23 mouse cellular contexts compared by ENCODE assay signal in genomic region chr10:14132061-14132460, GRCm38 (mm10).
DNase-seq lines count a peak whose midpoint lies in the region; ATAC-seq and TF ChIP-seq lines count a peak whose summit lies in the region.
"Had no signal": no experiment of that assay in that cellular context is flagged by ENCODE, and none has a peak within 500 bp of the region (broad histone marks: within the 10 kb centered on the region; RNA-seq: fewer than 3 reads in every experiment).

No protein-coding gene starts in this region.

- no peak; the same call in 1 of the 2 replicates for TF ChIP-seq CTCF in left cerebral cortex, adult 2 months (IDR thresholded peaks at IDR 0.05)

- H3K4me3 ChIP-seq in heart, embryonic 10.5 days: no peak overlapping the region
- no peak overlapping the region for H3K4me3 ChIP-seq in left cerebral cortex, adult 2 months
- H3K4me3 ChIP-seq: embryonic facial prominence, embryonic 12.5 days; erythroblast, embryonic 14.5 days; forebrain, embryonic 12.5 days; forebrain, embryonic 15.5 days; heart, adult 2 months; hindbrain, embryonic 12.5 days; hindbrain, embryonic 15.5 days; intestine, embryonic 15.5 days had no signal

- no peak for ATAC-seq in activated CD4-positive, CD25-positive, alpha-beta regulatory T cell, adult 4 months
- ATAC-seq: forebrain, embryonic 15.5 days; intestine, embryonic 15.5 days; Patski had no signal

- peak; percentile 21 to 23 for DNase-seq in cerebellum, postnatal 10 days
- no peak for DNase-seq in cerebellum, adult 11 months
- DNase-seq in heart, adult 11 months: peak; percentile 94
- DNase-seq in heart, embryonic 10.5 days (ENCODE audit: low spot score): no peak
- no peak for DNase-seq in left cerebral cortex, adult 2 months (ENCODE audit: extremely low spot score in 1 of 2, low spot score in 2 of 2)
- no peak for DNase-seq in left cerebral cortex, adult 18-20 months (ENCODE audit: low spot score in 2 of 2)
- DNase-seq: adrenal gland, adult 2 months; adrenal gland, postnatal 14 days; cerebellum, adult 11-12 months; cerebellum, adult 8-10 months; gastrocnemius, postnatal 10 days; gastrocnemius, postnatal 36 days had no signal

- H3K27ac ChIP-seq in heart, embryonic 10.5 days: no peak overlapping the region
- H3K27ac ChIP-seq in left cerebral cortex, adult 2 months: peak overlapping the region; percentile 20; the same call in 1 of the 2 replicates
- H3K27ac ChIP-seq: embryonic facial prominence, embryonic 12.5 days; forebrain, embryonic 12.5 days; forebrain, embryonic 15.5 days; heart, adult 2 months; hindbrain, embryonic 12.5 days; hindbrain, embryonic 15.5 days; intestine, embryonic 15.5 days had no signal

- H3K27me3 ChIP-seq in heart, embryonic 10.5 days (ENCODE audit: insufficient read depth, poor library complexity, severe bottlenecking): no peaks in the 10 kb centered on the region
- H3K27me3 ChIP-seq: embryonic facial prominence, embryonic 12.5 days; forebrain, embryonic 12.5 days; forebrain, embryonic 15.5 days; hindbrain, embryonic 12.5 days; hindbrain, embryonic 15.5 days; intestine, embryonic 15.5 days; Patski had no signal

- no peaks in the 10 kb centered on the region for H3K9me3 ChIP-seq in heart, embryonic 10.5 days
- H3K9me3 ChIP-seq: embryonic facial prominence, embryonic 12.5 days; forebrain, embryonic 12.5 days; forebrain, embryonic 15.5 days; G1E; hindbrain, embryonic 12.5 days; hindbrain, embryonic 15.5 days; intestine, embryonic 15.5 days had no signal

- H3K36me3 ChIP-seq in heart, embryonic 10.5 days: peaks cover 61% of the 10 kb centered on the region
- H3K36me3 ChIP-seq: embryonic facial prominence, embryonic 12.5 days; G1E had no signal

- intact Hi-C loops in left cerebral cortex, adult 2 months (cut with DNase I): loop anchor here (10.0 kb wide), 2 partner anchors 263 to 567 kb away; no protein-coding TSS in a partner anchor

- 85% methylated on average over 17 of the region's 17 CpGs for WGBS in heart, embryonic 10.5 days

- no peaks in the 10 kb centered on the region for H3K4me1 ChIP-seq in heart, embryonic 10.5 days
- H3K4me1 ChIP-seq: embryonic facial prominence, embryonic 12.5 days; forebrain, embryonic 12.5 days; forebrain, embryonic 15.5 days; hindbrain, embryonic 12.5 days; hindbrain, embryonic 15.5 days; intestine, embryonic 15.5 days had no signal

Comparison
In these comparisons a context has a peak if more than half of its experiments do, and no peak if none do; other contexts are left out.
1. DNase-seq: peak in cerebellum, postnatal 10 days (2 of 2) and heart, adult 11 months (single experiment); none in cerebellum, adult 11 months (single experiment), heart, embryonic 10.5 days (single experiment), left cerebral cortex, adult 2 months (0 of 2) and left cerebral cortex, adult 18-20 months (0 of 2).